Mouse (Mus musculus) CH12.LX (cell line): ENCODE measurements around the gene Atp8a2.

Experiments used
- BHLHE40 ChIP-seq: IDR thresholded peaks from 2 replicates; pipeline ENCODE4 v1.6.1; 2011; ENCODE audit warnings: mild to moderate bottlenecking, low read depth, low read length, improper control_type of control experiment
- CTCF ChIP-seq, 2 experiments: IDR thresholded peaks in 1 of 2; conservative IDR thresholded peaks in 1 of 2; 2 replicates each; pipeline ENCODE4 v1.5.1; 2011 to 2012; ENCODE audit warnings: low read depth in 2 of 2, low read length in 2 of 2, improper control_type of control experiment in 1 of 2, inconsistent platforms in 1 of 2, mild to moderate bottlenecking in 1 of 2, moderate library complexity in 1 of 2
- EP300 ChIP-seq: IDR thresholded peaks from 2 replicates; pipeline ENCODE4 v1.6.1; 2011; ENCODE audit warnings: low read length, improper control_type of control experiment
- USF2 ChIP-seq: conservative IDR thresholded peaks from 2 replicates; pipeline ENCODE4 v1.6.1; 2011; ENCODE audit warnings: low read depth, low read length, improper control_type of control experiment

- no peak for TF ChIP-seq EP300
- no peak for TF ChIP-seq USF2
- TF ChIP-seq CTCF (conservative IDR thresholded peaks at IDR 0.05 in 1 of 2, IDR thresholded peaks at IDR 0.05 in 1 of 2; ENCODE audit: low read depth in 2 of 2, low read length in 2 of 2) = peak in 1 of 2 experiments; percentile 50; a peak in 2 of 4 replicates
- TF ChIP-seq BHLHE40 = no peak
These were observed 58.6 kb downstream of the Atp8a2 start for GRCm38 (mm10) chr14:60138339-60138738.
